Mouse (Mus musculus): ENCODE data around the gene Rpp25l.
"Not testable (repeated sequence)": the region's sequence is repeated elsewhere in the genome, so short reads cannot be mapped to it uniquely, and the experiment has no call there.

- not testable (repeated sequence) for TF ChIP-seq CTCF (IDR thresholded peaks at IDR 0.05; ENCODE audit: borderline replicate concordance, control insufficient read depth, extremely low read depth, insufficient read depth, low read length, poor library complexity); POLR2A (IDR thresholded peaks at IDR 0.05; ENCODE audit: control insufficient read depth, extremely low read depth, insufficient read depth, low read length, poor library complexity)
These were observed 16.9 kb downstream of the Rpp25l start for GRCm38 (mm10) chr4:41696452-41696851.
